Mouse (Mus musculus): ENCODE measurements at regions not wholly inside any gene's neighbourhood (a gene's known extent, or its start where the extent isn't known, plus 50 kb on each side); places are given as distances from the start of the nearest gene placed in this dataset.

DNA sequence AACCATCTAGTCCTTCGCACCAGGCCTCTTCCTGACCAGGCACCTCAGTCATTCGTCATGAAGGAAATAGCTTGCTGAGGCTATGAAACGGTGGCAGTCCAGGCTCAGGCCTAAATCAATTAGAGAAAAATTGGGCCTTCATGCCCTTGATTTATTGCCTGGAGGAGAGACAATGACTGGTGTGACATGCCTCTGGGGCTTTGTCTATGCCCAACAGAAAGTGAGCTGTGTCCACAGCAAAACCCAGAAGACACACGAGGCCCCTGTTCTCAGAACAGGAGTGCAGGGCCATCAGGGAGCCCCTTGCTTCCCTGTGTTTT is 922.9 kb upstream of the Car8 start:
- TF ChIP-seq CTCF (IDR thresholded peaks at IDR 0.05; ENCODE audit: extremely low read depth, insufficient read length, insufficient replicate concordance, low read depth, low read length) (no peak), POLR2A (IDR thresholded peaks at IDR 0.05; ENCODE audit: low read depth, low read length) (no peak)

Measured in small intestine, adult 2 months (tissue).